Mouse (Mus musculus): ENCODE data around the gene Kcnh2. TPM values are rescaled to one million over a fixed set of nuclear protein-coding genes. Genes with fewer than 3 reads are reported as not detected.

The Kcnh2 gene
- total RNA-seq, 4 experiments from 2014 or later = 33.4 to 38.9 (median 37.6) TPM

DNA sequence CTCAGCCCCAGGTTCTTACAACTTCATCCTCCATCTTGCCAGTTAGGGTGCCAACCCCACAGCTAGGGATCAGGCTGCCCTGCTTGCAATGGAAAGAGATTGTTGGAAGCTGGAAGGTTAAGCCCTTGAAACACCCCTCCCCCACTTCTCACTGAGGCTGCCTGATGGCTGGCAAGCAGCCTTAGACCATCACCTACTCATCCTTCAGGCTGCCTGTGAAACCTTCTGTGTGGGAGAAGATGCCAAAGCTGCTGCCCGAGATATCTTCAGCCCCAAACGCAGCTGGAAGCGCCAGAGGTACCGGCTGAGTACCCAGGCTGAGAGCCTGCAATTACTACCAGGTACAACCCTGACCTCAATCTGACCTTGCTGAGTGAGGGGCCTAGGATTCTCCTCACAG, 28.1 kb upstream of the Kcnh2 start:
- DNase-seq (ENCODE audit: low spot score in 2 of 2) = peak in 1 of 2 experiments; percentile 32

GRCm38 (mm10) chr5:24378700-24379099, 27.3 kb upstream of the Kcnh2 start:
- no peak for DNase-seq (ENCODE audit: low spot score in 2 of 2)

DNA sequence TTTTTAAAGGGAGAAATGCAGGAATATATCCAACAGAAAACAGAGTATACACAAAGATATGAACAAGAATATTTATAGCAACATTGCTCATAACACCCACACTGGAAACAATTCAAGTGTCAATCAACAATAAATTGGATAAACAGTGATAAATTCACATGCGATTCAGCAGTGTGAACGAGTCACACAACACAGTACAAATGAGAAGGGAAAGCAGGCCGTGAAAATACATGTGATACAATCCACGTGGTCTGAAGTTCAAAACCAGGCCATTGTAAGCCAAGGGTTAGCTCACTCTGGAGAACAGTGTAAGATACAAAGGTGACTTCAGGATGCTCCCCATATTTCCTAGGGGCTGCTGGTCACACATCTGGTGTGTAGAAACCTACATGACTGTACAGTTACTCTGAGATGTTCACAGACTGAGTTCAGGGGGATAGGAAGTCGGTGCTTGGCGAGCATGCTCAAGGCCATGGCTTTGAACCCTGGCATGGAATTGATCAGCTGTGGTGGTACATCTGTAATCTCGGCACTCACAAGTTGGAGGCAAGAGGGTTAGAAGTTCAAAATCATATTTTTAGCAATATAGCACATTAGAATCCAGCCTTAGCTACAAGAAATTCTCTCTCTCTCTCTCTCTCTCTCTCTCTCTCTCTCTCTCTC, 23.4 kb upstream of the Kcnh2 start:
- no peak for DNase-seq (ENCODE audit: low spot score in 2 of 2)

GRCm38 (mm10) chr5:24374216-24374615, 22.8 kb upstream of the Kcnh2 start:
- DNase-seq (ENCODE audit: low spot score in 2 of 2) = no peak

DNA sequence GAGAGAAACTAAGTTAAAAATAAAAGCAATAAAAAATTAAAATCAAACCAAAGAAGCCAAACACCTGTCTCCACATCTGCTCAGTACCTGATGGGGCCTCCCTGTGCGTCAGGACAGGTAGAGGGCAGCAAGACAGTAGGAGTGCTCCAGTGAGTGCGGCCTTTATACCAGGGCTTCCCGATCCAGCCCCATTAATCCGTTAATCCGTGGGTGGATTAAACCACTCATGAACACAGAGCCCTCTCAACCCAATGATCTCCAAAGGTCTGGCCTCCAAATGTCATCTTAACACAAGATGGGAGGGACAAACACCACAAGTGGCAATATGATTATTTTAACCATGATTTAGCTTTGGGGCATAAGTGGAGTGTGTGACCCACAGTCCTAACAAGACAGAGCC, 22.4 kb upstream of the Kcnh2 start:
- DNase-seq (ENCODE audit: low spot score in 2 of 2) = no peak

GRCm38 (mm10) chr5:24369767-24370166, 18.4 kb upstream of the Kcnh2 start:
- no peak for DNase-seq (ENCODE audit: low spot score in 2 of 2)

GRCm38 (mm10) chr5:24366426-24366825, 15.0 kb upstream of the Kcnh2 start:
- DNase-seq (ENCODE audit: low spot score in 2 of 2) = no peak

DNA sequence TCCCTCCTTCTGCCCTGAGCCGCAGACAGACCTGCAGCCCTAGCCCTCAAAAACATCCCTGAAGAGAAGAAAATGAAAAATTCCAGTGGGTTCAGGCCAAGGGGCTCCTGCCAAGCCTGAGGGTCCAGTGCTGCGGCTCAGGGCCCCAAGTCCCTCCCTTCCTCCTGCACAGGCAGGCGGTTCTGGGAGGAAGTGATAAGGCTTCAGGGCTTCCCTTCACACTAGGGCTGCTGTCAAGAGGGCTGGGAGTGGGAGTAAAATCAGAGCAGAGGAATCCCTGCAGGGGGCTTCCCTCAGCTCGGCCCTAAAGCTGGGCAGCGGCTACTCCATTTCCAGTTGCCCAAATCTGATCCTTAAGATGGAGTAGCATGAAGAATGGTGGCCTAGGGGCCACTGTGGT, 14.1 kb upstream of the Kcnh2 start:
- no peak for DNase-seq (ENCODE audit: low spot score in 2 of 2)

- no peak for DNase-seq (ENCODE audit: low spot score in 2 of 2)
Observed at GRCm38 (mm10) chr5:24364963-24365362, 13.6 kb upstream of the Kcnh2 start.

DNA sequence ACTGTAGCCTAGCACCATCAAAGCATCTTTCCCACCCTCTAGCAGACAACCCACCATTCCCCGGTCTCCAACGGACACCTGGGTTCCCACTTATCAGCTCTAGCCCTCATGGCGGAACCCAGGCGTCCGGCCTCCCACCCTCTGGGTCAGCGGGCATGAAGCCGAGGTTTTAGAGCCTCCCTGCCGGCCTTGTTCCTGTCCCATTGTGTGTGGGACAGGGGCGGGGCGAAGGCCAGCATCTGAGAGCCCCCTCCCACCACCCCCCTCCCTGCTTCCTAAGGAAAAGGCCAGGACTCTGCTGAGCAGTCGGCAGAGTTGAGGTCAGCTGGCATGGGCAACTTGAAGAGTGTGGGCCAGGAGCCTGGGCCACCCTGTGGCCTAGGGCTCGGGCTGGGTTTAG, 13.1 kb upstream of the Kcnh2 start, which contains the start of gene Nos3:
Gene Nos3 (plus strand): TSS at position 303 of the 400 bp plus-strand sequence.
- DNase-seq (ENCODE audit: low spot score in 2 of 2) = no peak

GRCm38 (mm10) chr5:24364061-24364460, 12.7 kb upstream of the Kcnh2 start:
- no peak for DNase-seq (ENCODE audit: low spot score in 2 of 2)

GRCm38 (mm10) chr5:24363467-24363866, 12.1 kb upstream of the Kcnh2 start:
- no peak for DNase-seq (ENCODE audit: low spot score in 2 of 2)

DNA sequence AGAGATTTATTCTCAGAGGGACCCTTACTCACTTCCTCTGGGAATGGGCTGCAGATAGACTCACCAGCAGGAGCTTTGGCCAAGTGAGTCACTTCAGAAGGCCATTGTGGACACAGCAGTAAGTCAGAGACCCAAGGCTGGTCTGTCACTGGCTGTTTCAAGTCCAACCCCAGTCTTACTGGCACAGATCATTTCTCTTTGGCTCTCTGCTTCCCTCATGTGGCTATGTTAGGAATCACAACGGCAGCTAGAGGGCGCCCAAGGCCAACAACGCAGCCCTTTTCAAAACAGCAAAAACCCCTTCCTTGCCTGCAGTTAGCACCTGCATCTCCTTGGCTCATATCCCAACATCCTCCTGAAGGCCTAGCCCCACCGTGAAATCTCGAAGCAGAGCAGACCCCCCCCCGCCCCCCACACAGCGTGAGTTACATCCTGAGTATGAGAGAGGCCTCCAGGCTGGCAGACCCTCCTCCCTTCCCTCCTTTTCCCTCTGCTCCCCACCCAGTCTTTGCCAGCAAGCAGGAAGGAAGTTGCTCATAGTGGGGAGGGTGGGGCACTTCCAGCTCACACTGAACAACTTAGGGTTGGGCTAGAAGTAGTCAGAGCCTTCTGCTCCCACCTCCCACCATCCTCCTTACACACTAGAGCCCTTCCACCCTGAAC, 9.5 kb upstream of the Kcnh2 start:
- DNase-seq (ENCODE audit: low spot score in 2 of 2) = peak in 1 of 2 experiments; percentile 79

GRCm38 (mm10) chr5:24357461-24357860, 6.1 kb upstream of the Kcnh2 start:
- DNase-seq (ENCODE audit: low spot score in 2 of 2) = no peak

DNA sequence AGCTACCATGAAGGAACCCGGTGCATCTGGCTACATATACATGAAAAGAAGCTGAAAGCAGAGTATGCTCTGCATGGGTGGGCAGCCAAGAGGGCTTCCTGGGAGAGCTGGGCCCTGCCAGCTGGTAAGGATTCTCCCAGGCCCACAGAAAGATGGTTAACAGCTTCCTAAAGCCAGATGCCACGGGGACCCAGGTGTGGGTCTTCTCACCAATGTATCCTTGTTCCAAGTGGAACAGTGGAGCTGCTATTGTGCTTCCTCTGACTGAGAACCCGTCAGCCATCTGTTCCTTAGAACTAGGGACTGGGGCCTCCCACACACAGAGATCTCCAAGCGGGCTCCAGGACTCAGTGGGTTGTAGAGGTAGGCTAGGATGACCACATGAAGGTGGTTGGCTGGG, 5.4 kb upstream of the Kcnh2 start:
- peak in 1 of 2 experiments; percentile 50 for DNase-seq (ENCODE audit: low spot score in 2 of 2)

DNA sequence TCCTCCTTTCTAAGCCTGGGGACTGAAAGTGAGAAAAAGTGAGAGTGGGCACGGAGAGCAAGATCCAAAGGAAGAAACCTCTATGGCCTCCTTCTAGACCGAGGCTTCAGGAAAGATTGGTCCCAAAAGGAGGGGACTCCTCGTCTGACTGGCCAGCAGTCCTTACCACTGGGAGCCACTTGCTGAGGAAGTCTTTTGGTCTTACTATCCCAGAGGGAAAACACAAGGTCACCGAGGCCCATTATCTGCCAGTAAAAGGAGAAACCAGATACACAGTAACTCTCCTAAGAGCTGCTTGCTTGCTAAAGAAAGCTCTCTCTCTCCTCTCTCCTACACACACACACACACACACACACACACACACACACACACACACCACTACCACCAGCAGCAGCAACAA, 1.9 kb upstream of the Kcnh2 start:
- no peak for DNase-seq (ENCODE audit: low spot score in 2 of 2)

- DNase-seq (ENCODE audit: low spot score in 2 of 2) = no peak
Observed at GRCm38 (mm10) chr5:24352251-24352859, 951 bp upstream of the Kcnh2 start.

GRCm38 (mm10) chr5:24351701-24352171, 332 bp upstream of the Kcnh2 start:
- peak; percentile 74 to 81 for DNase-seq (ENCODE audit: low spot score in 2 of 2)

GRCm38 (mm10) chr5:24350531-24351250, 713 bp downstream of the Kcnh2 start:
- DNase-seq (ENCODE audit: low spot score in 2 of 2) = no peak

DNA sequence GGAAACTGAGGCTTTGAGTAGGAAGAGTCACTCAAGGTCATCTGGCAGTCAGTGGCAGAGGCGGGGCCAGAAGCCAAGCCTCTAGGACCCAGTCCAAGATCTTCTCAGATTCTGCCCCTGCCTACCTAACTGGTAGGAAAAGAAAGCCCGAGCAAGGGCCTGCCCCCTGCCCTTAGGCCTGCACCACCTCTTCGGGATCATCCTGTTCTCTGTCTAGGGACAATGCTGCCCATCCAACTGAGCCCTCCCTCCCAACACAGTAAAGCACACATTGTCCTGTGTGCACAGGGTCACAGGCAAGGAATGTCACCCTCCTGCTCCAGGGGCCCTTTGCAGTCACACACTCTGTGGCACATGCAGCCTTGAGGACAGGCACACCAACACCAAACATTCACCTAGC, 1.3 kb downstream of the Kcnh2 start:
- no peak for DNase-seq (ENCODE audit: low spot score in 2 of 2)

- no peak for DNase-seq (ENCODE audit: low spot score in 2 of 2)
Observed at GRCm38 (mm10) chr5:24348546-24348945, 2.9 kb downstream of the Kcnh2 start.

DNA sequence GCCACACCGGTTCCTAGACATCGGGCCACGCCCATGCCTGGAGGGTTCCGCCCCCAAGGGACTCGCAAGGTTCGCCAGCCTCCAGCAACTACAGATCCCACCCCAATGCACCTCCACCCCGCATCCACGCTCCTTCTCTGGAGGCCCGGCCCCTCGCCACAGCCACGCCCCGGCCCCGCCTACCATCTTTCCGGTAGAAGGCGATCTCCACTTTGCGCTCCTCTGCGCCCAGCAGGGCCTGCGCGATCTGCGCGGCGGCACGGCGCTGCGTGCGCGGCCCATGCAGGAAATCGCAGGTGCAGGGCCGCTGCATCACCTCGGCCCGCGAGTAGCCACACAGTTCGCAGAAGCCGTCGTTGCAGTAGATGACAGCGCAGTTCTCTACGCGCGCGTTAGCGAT, 3.3 kb downstream of the Kcnh2 start:
- peak; percentile 53 to 55 for DNase-seq (ENCODE audit: low spot score in 2 of 2)

Data from left cerebral cortex, adult 8-10 months (tissue).